Mouse (Mus musculus) duodenum, adult 2 months (tissue): ENCODE data around the gene Ctrb1. TPM values are rescaled to one million over a fixed set of nuclear protein-coding genes. Genes with fewer than 3 reads are reported as not detected.

Source experiments
- polyA plus RNA-seq: library from polyadenylated mRNA; depleted of rRNA; stranded (reverse); fragments of >200 nt; gene quantifications from 2 replicates; pipeline ENCODE4 v1.2.3, GENCODE M21; 2012; ENCODE audit warnings: low replicate concordance; rRNA removed

Gene Ctrb1
- polyA plus RNA-seq: 54.5 and 33,096 TPM in 2 replicates

DNA sequence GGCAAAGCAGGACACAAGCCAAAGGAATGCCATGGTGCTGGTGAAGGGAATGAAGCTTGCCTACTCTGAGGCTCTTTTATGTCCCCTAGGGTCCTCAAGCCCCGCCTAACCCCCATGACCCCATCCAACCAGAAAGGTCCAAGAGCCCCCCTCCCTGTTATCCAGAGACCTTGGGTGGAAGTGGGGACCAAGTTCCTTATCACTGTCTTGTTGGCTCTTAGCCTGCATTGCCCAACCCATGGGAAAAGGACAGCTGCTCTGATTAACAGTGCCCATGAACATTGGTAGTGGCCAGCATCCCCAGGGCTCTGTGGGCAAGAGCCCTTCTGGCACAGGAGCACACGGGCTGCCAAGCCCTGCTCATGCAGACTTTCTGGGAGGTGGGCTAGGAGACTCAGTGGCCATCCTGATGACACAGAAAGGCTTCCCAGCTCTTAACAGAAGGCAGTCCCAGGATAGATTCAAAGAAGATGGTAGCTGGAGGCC, at the start of gene Ctrb1:
TSS of gene Ctrb1 (minus strand) at position 51 of the 486 bp plus-strand sequence.

DNA sequence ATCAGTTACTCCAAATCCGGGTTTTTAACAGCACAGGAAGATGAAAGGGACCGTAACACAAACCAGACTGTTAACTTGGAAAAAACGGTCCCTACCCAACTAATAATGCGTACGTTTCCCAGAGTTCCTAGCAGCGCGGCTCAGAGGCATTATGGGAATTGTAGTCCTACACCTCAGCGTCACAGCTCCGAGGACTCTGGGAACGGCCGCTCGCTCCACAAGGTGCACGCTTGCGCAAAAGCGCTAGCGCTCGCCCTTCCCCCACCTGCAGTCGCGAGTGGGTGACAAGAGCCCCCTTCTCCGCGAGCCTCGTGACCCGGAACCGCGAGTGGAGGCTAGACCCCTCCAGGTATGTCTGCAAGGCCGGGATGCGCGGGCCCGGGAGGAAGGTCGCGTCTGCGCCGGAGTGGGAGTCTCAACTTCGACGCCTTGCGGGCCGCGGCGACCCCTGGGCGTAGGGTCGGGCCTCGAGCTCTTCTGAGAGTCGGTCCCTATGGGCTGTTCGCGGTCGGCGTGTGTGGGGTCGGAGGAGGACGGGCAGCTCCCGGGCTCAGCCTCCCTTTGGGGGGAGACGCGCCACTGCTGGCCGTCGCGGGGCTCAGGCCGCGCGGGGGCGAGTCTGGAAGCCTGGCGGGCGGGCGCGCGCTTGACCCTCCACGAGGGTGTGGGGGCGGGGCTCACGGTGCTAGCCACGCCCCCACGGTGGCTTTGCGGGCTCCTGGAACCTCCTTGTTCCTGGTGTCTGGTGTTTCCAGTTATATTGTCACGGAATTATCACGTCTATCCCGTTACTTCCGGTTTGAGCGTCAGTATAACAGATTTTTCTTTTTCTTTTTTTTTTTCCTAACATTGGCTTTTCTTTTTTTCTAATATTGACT, 47.3 kb downstream of the Ctrb1 start, which contains the start of gene Zfp1:
TSS of gene Zfp1 (plus strand) at position 138 of the 878 bp plus-strand sequence.

Other genes starting within 250 kb of the Ctrb1 start
- gene Wdr59, start 168.9 kb downstream of the Ctrb1 start, polyA plus RNA-seq: 1.5 and 2.7 TPM in 2 replicates
- gene Znrf1, start 154.9 kb downstream of the Ctrb1 start, polyA plus RNA-seq: 30.9 and 37.7 TPM in 2 replicates
- gene Ldhd, start 60.6 kb downstream of the Ctrb1 start, polyA plus RNA-seq: 4.1 and 13.0 TPM in 2 replicates
- 1.4 and 3.8 TPM in 2 replicates for gene Zfp1, start 47.6 kb downstream of the Ctrb1 start, polyA plus RNA-seq
- 107 and 191 TPM in 2 replicates for gene Bcar1, start 52.8 kb upstream of the Ctrb1 start, polyA plus RNA-seq
- gene Cfdp1, start 163.3 kb upstream of the Ctrb1 start, polyA plus RNA-seq: 0.20 and 0.54 TPM in 2 replicates
- gene Tmem170, start 185.7 kb upstream of the Ctrb1 start, polyA plus RNA-seq: 2.4 and 5.3 TPM in 2 replicates
- gene Chst5, start 219.4 kb upstream of the Ctrb1 start, polyA plus RNA-seq: 0.15 and 0.17 TPM in 2 replicates
- gene Tmem231, start 242.9 kb upstream of the Ctrb1 start, polyA plus RNA-seq: 0.92 and 1.2 TPM in 2 replicates
- gene Gabarapl2, start 249.7 kb upstream of the Ctrb1 start, polyA plus RNA-seq: 8.8 and 11.4 TPM in 2 replicates